Mouse (Mus musculus): ENCODE measurements around the gene Tlr13.

Tlr13 gene

DNA sequence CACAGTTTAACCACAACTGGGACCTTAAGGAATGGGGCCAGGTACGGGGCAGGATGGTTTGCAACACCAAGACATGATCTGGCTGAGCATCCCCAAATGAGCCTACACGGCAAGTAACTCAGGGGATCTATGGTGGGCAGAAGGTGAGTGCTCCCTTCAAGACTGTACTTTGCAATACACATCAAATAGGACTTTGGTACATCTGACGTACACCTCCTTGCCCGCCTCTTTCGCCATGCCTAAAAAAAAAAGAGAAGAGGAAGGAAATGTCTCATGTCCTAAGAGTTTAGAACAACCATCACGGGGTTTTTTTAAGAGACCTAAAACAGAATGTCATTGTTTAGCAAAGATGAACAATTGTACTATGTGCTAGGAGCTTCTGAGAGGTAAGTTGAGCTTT, at the start of gene Tlr13:
Gene Tlr13, plus strand, starts transcription at position 269 of the 400 bp plus-strand sequence.
- peak; percentile 83 for DNase-seq

DNA sequence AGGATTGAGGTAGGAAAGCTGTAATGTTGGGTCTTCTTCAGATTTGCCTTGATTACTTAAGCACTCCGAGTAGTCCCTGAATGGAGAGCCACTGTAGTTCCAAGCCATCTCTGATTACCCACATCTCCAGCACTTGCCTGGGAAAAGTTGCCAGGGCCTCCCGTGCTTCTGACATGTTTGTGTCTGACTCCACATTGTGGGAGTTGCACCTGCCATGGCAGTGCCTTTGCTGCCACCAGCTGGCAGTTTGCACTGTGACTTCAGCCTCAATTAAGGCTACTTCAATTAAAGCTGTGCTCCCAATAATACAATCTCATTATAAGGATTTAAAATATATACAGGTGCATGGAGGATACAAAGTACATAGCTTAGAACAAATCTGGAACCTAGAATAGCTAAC, 37.5 kb upstream of the Tlr13 start:
- peak; percentile 86 for DNase-seq

DNA sequence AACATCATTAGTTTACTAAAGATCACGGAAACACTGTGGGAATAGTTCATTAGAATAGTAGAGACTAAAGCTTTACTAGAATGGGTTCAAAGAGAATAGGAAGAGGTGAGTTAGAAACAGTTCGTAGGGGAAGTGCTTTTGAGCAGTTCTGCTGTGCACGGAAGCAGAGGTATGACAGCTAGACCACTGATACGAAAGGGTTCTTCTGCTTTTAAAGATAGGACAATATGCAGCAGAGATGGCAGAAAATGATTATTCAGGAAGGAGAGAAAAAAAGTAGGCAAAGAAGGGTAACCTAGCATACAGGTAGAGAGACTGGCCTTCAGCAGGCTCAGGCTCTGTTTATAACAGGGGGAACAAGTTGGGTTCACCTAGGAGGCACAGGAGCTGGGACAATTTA, 29.1 kb upstream of the Tlr13 start:
- DNase-seq, result no peak

DNA sequence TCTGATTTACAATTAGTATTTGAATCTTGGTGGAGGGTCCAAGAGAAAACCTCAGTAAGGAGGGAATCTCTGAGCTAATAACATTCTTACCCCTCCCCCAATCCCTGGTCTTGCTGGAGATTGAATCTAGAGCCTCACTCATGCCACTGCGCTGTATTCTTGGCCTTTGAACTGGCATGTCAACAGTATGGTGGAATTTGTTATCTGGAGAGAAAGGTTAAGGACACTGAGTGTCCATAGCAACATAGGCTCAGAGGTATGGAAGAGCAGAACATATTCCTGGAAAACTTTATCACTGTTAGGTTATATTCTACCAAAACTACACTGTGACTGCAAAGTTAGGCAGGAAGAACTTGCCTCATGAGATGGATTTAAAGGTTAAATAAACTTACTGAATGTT, 28.3 kb upstream of the Tlr13 start:
- DNase-seq, result no peak

DNA sequence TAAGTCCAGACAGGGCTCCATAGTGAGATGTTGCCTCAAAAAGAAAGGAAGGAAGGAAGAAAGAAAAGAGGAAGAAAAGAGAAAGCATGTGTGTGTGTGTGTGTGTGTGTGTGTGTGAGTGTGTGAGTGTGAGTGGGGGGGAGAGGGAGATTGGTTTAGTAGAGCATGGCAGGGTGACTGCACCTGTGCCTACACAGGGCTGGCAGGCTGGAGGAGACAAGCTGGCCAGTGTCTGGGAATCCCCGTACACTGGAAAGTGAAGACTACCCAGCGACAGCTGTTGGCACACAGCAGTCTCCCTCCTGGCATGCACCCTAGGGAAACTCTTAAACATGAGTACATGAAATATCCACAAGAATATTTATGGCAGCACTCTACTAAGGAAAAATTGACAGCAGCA, 20.2 kb upstream of the Tlr13 start:
- DNase-seq, result no peak

DNA sequence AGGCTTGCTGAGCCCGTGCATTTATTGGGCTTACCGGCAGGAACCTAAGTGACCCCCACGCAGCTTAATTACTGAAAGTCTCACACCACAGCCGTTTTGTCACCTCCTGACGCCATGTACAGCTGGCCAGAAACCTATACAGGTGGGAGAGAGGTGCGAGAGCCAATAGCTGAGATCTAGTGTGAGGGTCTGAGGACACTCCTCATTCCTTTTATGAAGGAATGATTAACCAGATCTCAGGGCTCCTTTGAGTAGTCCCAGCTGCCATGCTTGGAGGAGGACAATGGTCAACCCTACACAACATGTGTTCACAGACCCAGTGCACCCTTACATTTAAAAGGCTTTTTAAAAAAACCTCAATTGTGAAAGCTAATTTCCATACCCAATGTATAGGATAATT, 14.7 kb upstream of the Tlr13 start:
- DNase-seq, result no peak

DNA sequence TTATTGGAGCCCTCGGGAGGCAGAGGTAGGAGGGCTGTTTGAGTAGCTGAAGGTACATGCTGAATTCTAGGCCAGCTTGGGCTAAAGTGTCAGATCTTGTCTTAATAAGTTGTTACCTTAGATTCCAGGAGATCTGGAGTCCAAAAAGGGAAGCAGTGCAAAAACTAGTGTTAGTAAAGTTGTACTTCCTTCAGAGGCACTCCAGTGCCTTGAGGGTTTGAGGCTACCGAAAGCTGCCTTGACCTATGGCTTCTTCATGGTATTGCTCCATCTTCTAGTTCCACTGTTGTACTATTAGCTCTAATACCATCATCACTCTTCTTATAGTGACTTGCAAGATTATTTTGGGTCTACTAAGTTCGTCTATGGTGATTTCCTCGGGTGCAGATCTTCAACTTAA, 13.1 kb upstream of the Tlr13 start:
- DNase-seq, result no peak

DNA sequence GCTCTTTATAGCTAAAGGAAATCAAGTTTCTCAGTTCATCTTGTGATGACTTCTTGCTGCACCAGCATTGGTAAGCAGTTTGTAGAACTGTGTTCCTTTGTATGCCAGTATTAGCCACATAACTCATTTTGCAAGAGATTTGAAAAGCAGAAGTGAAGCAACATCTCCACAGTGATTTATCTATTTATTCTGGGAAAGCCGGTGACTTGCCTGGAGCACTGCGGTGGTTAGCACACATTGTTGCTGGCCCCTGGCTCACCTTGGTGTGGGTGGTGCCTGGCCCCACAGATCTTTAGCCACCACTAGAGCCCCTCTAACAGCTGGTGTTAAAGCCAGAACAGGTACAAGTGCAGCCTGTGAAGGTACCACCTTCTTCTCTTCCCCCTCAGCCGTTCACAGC, 8.1 kb upstream of the Tlr13 start:
- DNase-seq, result peak; percentile 69

DNA sequence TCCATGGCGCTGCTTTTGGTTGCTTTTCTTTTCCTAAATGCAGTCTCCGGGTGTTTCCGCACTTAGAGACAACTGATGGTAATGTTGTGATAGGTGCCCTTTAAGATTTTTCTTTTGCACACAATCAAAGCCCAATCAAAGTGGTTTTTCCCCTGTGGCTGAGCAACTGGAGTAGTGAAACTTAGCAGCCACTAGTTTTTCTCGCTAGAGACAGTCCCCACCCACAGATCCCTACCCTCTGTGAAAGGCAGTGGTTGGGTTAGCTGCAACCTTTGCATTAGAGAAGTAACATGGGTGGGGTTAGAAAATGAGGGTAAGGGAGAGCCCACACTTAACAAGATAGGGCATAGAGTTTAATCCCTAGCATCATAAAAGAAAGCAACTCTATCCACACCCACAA, 7.5 kb upstream of the Tlr13 start:
- peak; percentile 76 for DNase-seq

DNA sequence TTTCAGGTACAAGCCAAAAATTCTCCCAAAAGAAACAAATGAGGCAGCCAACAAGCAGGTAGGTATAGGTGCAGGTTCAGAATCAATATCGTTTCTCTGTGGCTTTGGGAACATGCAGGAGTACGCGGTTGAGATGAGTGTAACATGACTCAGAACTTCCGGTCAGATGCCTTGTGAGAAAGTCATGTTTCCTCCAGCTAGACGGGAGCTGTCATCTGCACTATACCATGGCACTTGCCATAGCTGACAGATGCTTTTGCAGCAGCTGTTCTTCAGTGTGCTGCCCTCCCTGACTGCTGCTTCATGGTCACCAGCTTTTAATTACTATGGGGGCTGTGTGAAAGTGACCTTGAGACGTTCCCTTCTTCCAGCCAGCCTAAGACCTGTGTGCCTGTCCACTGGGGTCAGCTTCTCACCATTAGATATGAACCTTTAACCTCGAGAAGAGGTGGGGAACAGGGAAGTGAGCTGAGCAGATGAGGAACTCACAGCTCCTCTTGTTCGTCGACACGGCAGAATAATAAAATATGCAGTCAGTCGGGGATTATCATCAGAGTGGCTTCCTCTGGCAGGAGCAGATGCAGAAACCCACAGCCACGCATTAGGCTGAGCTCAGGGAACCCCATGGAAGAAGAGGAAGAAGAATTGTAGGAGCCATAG, 7.0 kb upstream of the Tlr13 start:
- DNase-seq, result peak; percentile 94

DNA sequence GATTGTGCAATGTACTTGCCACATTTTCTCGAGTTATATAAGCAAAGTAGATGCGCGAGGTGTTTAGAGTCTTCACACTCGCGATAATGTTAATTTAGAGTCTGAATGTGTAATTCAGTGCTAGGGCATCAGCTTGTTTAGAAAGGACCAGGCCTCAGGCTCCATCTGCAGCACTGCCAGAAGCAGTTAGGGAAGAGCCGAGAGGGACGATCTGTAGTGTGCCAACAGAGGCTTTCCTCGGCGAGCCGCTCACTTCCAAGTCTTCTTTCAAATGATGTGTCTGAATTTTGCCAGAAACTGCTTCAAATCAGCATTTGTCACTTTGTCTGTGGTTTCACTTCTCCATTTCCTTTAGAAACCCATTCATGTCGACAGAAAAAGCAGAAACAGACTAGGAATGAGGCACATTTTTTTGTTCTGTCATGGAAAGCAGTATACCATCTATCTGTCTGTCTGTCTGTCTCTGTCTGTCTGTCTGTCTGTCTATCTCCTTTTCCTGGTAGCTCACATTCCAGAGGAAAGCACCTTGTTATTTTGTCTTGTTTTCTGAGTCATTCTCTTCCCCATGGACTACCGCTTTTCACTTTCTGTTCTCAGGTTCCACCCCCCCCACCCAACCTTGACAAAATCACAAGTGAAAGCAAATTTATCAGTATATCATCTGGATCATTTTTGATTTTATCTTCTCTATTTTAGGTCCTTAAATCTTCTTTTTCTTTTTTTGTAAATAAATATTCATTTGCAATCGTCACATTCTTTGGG, 3.5 kb upstream of the Tlr13 start:
- peak; percentile 88 for DNase-seq

DNA sequence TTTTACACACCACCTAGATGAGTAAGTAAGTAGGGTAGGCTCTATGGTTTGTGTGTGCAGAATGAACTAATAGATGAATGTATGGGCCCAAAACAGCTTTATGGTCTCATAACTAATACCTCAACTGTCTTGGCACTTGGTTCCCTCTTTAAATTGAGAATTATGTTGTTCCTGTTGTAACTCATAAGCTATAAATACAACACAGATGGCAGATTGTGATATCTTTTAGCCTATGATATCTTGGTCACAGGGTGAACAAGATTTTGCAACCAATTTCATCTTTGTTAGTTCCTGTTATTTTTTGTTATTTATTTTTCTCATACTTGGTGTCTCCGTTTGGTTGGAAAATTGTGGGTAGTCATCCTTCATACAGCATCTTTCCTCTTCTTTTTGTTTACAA, 5.2 kb downstream of the Tlr13 start:
- no peak for DNase-seq

DNA sequence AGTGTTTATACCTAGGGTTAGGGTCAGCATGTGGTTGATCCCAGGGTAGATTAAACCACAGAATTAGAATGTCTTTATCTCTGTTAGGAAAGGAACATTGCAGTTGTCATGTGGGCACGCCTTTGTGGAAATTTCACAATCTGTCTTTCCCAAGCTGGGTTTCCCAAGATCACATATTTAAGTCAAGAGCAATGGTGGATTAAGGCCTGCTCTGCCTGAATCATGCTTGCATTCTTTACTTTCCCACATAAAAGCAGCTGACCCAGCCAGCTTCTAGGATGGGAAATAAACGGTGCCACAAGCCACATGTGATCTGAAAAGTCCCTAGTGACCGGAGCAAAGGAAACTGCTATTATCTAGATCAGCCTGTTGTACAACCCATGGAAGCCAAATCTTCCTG, 6.5 kb downstream of the Tlr13 start:
- DNase-seq, result no peak

DNA sequence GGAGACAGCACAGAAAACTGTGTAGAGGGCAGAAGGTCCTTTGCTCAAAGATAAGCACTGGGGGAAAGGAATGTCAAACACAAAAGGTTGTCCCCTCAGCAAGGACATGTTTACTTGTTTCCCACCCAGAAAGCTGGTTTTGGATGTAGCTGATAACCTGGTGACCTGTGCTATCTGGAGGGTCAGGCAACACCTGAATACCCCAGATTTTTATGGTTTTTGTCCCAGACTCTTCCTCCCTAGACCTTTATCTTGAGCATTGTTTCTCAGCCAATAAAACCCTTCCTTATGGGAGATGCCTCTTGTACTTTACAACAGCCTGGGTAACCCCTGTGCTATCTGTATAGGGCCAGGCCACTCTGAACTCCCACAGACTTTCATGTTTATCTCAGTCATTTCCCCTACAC, 11.2 kb downstream of the Tlr13 start:
- DNase-seq, result no peak

DNA sequence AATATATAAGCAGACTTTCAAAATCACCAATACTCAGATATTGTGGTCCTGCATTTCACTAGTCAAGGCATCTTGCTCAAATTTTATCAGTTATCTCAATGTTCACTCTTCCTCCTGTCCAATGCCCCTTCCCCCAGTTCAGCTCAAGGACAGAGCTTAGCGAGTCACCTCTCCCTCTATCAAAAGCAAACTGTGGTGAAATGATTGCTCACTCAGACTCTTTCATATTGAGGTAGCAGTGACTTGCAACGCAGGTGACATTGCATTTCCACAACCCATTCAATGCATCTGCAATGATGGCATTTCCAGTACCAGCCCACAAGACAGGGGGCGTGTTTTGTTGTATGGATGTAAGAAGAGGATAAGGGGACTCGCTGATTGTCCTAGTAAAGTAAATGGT, 12.9 kb downstream of the Tlr13 start:
- no peak for DNase-seq

DNA sequence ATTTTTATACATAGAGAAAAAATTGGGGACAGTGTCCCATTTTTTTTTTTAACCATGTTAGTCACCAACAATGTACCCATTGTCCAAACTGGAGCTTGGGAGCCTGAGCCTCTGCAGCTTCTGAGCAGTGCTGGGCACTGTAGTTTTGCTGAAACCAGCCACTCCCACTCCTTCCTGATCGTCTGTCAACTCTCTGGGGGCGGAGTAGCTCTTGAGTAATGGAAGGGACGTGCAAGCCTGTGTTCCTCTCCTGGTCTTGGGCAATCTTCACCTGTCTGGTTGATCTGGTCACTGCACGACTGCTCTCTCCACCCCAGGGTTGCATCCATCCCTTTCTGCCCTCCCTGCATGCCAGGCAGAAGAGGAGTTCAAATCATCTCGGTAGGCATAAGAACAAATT, 21.0 kb downstream of the Tlr13 start:
- DNase-seq, result no peak

DNA sequence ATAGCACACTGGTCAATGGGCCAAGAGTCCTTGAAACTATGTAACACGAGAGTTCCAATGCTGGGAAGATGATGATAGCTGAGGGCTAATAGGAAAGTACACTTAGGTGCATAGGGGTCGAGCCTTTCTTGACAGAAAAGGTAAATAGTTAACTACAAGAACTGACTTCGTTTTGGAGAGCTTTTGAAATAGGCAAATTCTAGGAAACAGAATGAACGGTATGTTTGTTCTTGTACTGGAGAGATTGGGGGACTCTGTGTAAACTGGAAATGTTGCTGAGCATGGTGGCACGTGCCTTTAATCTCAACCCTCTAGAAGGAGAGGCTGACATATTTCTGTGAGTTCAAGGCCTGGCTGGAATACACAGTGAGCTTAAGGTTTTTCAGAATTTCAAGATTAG, 21.6 kb downstream of the Tlr13 start:
- no peak for DNase-seq

DNA sequence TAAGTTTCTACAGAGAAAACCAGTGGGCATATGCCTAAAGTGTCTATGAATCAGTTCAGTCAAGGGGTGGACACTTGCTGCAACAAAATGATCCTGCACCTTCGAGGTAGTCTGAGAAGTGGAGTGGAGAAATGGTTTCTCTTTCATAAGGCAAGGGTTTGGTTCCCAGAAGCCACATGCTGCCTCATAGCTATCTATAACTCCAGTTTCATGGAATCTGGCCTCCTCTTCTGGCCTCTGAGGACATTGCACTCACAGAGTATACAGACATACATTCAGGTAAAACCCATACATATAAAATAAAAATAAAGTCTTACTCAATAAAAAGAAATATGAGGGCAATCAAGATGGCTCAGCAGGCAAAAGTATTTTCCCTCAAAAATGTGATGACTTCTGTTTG, 22.1 kb downstream of the Tlr13 start:
- no peak for DNase-seq

DNA sequence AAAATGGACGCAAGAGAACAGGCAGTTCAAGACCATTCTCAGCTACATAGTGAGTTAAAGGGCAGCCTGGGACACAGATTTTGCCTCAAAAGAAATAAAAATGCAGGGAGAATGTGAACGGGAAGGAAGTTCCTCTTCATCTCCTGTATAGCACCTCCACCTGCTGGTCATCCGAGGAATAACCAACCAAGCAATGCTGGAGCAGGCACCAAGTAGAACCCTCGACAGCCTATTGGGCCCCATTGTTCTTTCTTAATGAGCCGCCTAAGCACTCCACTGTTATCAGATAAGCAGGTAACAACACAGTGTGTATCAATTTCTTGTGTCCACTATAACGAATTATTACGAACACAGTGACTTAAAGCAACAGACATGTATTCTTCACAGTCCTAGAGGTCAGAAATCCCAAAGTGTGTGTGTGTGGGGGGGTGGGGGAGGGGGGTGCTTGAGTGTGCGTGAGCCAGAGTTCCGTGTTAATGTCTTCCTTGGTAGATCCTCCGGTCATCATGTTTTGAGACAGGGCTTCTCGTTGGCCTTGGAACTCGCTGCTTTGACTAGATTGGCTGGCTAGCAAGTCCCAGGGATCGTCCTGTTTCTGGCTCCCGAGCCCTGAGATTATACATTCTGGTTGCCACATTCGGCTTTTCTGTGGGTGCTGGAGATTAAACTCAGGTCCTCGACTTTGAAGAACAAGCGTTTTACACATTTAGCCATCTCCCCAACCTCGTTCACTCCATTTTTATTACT, 28.3 kb downstream of the Tlr13 start:
- peak; percentile 94 for DNase-seq

DNA sequence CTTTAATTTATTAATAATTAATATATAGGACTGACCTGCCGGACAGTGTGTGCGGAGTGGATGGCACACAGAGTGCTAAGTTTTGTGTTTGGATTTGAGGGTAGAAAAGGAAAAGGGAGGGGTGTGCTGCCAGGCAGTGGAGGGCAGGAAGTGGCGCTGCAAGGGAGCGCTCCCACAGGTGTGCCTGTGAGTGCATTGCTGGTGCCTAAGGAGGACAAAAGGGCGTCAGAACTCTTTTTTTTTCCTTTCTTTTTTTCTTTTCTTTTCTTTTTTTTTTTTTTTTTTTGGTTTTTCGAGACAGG, 28.8 kb downstream of the Tlr13 start:
- no peak for DNase-seq

DNA sequence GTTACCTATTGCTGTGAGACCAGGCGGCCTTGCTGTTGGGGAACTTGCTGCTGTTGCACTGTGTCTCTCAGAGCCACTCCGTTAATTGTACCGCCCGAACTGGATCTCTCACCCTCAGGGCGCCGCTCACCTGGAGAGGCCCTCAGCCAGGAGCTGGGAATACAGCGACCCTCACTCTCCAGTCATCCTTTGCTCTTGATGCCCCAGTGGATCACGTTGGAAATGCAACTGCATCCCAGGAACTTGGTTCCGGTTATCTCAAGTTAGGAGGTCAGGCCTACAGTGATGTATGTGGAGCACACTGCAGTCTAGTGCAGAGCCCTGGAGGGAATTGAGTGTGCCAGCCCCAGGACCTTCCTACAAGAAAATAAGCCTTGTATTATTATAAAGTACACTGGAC, 33.3 kb downstream of the Tlr13 start:
- DNase-seq, result no peak

DNA sequence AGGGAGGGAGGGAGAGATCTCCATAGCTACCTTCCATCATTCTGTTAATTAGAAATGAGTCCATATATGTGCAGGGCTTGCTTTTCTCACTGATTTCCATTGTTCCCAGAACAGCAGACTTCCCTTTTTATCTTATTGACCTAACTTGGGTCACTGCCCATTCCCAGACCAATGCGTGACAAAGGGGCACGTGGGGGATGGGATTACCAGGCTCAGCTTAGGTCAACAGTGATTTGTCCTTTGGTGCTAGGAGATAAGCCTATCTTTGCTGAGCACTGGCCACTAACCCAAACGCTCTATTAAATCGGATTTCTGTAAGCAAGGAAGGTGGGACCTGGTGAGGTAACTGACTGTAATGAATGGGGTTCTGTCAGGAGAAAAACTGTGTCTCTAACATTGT, 41.3 kb downstream of the Tlr13 start:
- no peak for DNase-seq

DNA sequence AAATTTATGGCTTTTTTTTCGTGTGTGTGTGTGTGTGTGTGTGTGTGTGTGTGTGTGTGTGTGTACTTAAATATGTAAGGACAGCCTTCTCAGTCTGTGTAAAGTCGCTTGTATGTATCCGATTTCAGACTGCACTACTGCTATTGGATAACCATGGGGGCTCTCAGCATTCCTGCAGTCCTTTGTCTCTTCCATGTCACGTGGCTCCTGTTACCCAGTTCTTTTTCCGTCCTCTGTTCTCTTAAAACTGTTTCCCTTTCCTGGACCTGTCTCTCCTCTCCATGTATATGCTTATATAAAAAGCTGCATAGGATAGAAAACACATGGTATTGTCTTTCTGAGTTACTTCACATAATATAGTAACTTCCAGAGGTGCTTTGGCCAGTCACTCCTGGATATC, 42.7 kb downstream of the Tlr13 start:
- no peak for DNase-seq

Measured in heart, adult 11 months (tissue).